Mouse (Mus musculus): ENCODE measurements around the gene Tbc1d10c.

Tbc1d10c gene

GRCm38 (mm10) chr19:4156771-4157170 is 34.3 kb downstream of the Tbc1d10c start:
- peak; percentile 3 for DNase-seq (ENCODE audit: low spot score)

- DNase-seq (ENCODE audit: low spot score), result peak; percentile 5
Measured at GRCm38 (mm10) chr19:4156073-4156579, 35.0 kb downstream of the Tbc1d10c start.

GRCm38 (mm10) chr19:4155223-4156072 is 35.6 kb downstream of the Tbc1d10c start:
- peak; percentile 5 for DNase-seq (ENCODE audit: low spot score)

GRCm38 (mm10) chr19:4154437-4155222 is 36.5 kb downstream of the Tbc1d10c start:
- DNase-seq (ENCODE audit: low spot score), result peak; percentile 4

GRCm38 (mm10) chr19:4153232-4153654 is 37.8 kb downstream of the Tbc1d10c start, which contains the start of gene Ptprcap:
TSS of gene Ptprcap (plus strand) at chr19:4153604.
- DNase-seq (ENCODE audit: low spot score), result peak; percentile 43

- DNase-seq (ENCODE audit: low spot score), result no peak
Measured at GRCm38 (mm10) chr19:4152445-4153231, 38.4 kb downstream of the Tbc1d10c start.

GRCm38 (mm10) chr19:4151898-4152297 is 39.2 kb downstream of the Tbc1d10c start:
- DNase-seq (ENCODE audit: low spot score), result no peak

GRCm38 (mm10) chr19:4151488-4151860 is 39.6 kb downstream of the Tbc1d10c start:
- DNase-seq (ENCODE audit: low spot score), result no peak

GRCm38 (mm10) chr19:4150567-4151487 is 40.3 kb downstream of the Tbc1d10c start:
- DNase-seq (ENCODE audit: low spot score), result no peak

GRCm38 (mm10) chr19:4149764-4150461 is 41.2 kb downstream of the Tbc1d10c start:
- DNase-seq (ENCODE audit: low spot score), result no peak

- no peak for DNase-seq (ENCODE audit: low spot score)
Measured at GRCm38 (mm10) chr19:4149283-4149682, 41.8 kb downstream of the Tbc1d10c start.

GRCm38 (mm10) chr19:4148819-4149218 is 42.3 kb downstream of the Tbc1d10c start:
- DNase-seq (ENCODE audit: low spot score), result no peak

- DNase-seq (ENCODE audit: low spot score), result peak; percentile 99
Measured at GRCm38 (mm10) chr19:4148491-4148806, 42.6 kb downstream of the Tbc1d10c start, which contains the start of gene Coro1b. TSS of gene Coro1b (plus strand) at chr19:4148619.

GRCm38 (mm10) chr19:4147782-4148490 is 43.1 kb downstream of the Tbc1d10c start:
- DNase-seq (ENCODE audit: low spot score), result no peak

GRCm38 (mm10) chr19:4147022-4147405 is 44.1 kb downstream of the Tbc1d10c start:
- DNase-seq (ENCODE audit: low spot score), result no peak

- no peak for DNase-seq (ENCODE audit: low spot score)
Measured at GRCm38 (mm10) chr19:4146366-4147021, 44.6 kb downstream of the Tbc1d10c start.

- no peak for DNase-seq (ENCODE audit: low spot score)
Measured at GRCm38 (mm10) chr19:4145936-4146335, 45.1 kb downstream of the Tbc1d10c start.

GRCm38 (mm10) chr19:4144550-4145498 is 46.3 kb downstream of the Tbc1d10c start:
- peak; percentile 11 for DNase-seq (ENCODE audit: low spot score)

Measured in ovary, postnatal 36 days (tissue).